Mouse (Mus musculus) spleen, adult 2 months (tissue): ENCODE measurements around the gene Msx3.

Experiments used
- CTCF ChIP-seq: fragments of 200-500 bp; IDR thresholded peaks from 2 replicates; pipeline ENCODE4 v1.5.1; 2011; ENCODE audit warnings: mild to moderate bottlenecking, inconsistent platforms; ENCODE audit not compliant: insufficient read depth, insufficient read length, insufficient replicate concordance; ENCODE audit errors: extremely low read depth
- POLR2A ChIP-seq: fragments of 200-500 bp; IDR thresholded peaks from 2 replicates; pipeline ENCODE4 v1.6.1; 2011; ENCODE audit warnings: low read depth, low read length, inconsistent platforms

GRCm38 (mm10) chr7:140035456-140035855 is 13.4 kb downstream of the Msx3 start:
- TF ChIP-seq POLR2A: no peak
- no peak for TF ChIP-seq CTCF
